Mouse (Mus musculus) small intestine, adult 2 months (tissue): Measurements from ENCODE around the gene Ralb.

Experiments used
- CTCF ChIP-seq: fragments of 200-500 bp; IDR thresholded peaks from 2 replicates; pipeline ENCODE4 v1.5.1; 2012; ENCODE audit warnings: low read depth, mild to moderate bottlenecking, control low read depth, inconsistent platforms, low read length, moderate library complexity, mixed read lengths; ENCODE audit not compliant: insufficient replicate concordance, insufficient read length; ENCODE audit errors: extremely low read depth
- POLR2A ChIP-seq: fragments of 200-500 bp; IDR thresholded peaks from 2 replicates; pipeline ENCODE4 v1.6.1; 2012; ENCODE audit warnings: low read depth, mild to moderate bottlenecking, control low read depth, inconsistent platforms, low read length, moderate library complexity

- TF ChIP-seq CTCF (no peak), POLR2A (no peak)
Observed at GRCm38 (mm10) chr1:119522726-119523125, 18.1 kb upstream of the Ralb start.
